Mouse (Mus musculus): ENCODE measurements at regions not wholly inside any gene's neighbourhood (a gene's known extent, or its start where the extent isn't known, plus 50 kb on each side); places are given as distances from the start of the nearest gene placed in this dataset.

GRCm38 (mm10) chr9:51518376-51518775 lies 189.7 kb upstream of the 1810046K07Rik start:
- Histone ChIP-seq H3K4me3 (ENCODE audit: insufficient read depth in 1 of 2, low read depth in 1 of 2, low read length in 2 of 2, poor library complexity in 1 of 2, severe bottlenecking in 1 of 2) (no peak overlapping the region), H3K9ac (ENCODE audit: insufficient read depth, low read depth, low read length, poor library complexity, severe bottlenecking) (no peak overlapping the region), H3K9me3 (ENCODE audit: control insufficient read depth, insufficient read depth, low read depth, low read length) (no peaks in the 10 kb centered on the region), H3K27ac (ENCODE audit: insufficient read depth, low read depth, low read length, poor library complexity, severe bottlenecking) (no peak overlapping the region), H3K4me1 (ENCODE audit: control insufficient read depth in 2 of 2, insufficient read depth in 2 of 2, low read length in 2 of 2, poor library complexity in 1 of 2) (no peaks in the 10 kb centered on the region), H3K36me3 (ENCODE audit: control insufficient read depth, insufficient read depth, low read length, poor library complexity, severe bottlenecking) (no peaks in the 10 kb centered on the region)
- no peak for DNase-seq (ENCODE audit: low read depth, low spot score)
- in situ Hi-C loops (cut with MboI; ENCODE audit: low sequenced_read_pairs in 2 of 2, unreplicated experiment in 2 of 2), result no loop called here
- TF ChIP-seq MAFK (IDR thresholded peaks at IDR 0.05; ENCODE audit: insufficient read depth, low read depth, low read length) (no peak), ZC3H11A (IDR thresholded peaks at IDR 0.05; ENCODE audit: borderline replicate concordance, low read depth, low read length) (no peak), CHD2 (IDR thresholded peaks at IDR 0.05; ENCODE audit: low read depth, low read length) (no peak), ZNF384 (IDR thresholded peaks at IDR 0.05; ENCODE audit: low read depth, low read length) (no peak), HCFC1 (IDR thresholded peaks at IDR 0.05; ENCODE audit: borderline replicate concordance, insufficient read depth, low read length) (no peak)

GRCm38 (mm10) chr9:51523471-51523870 lies 194.8 kb upstream of the 1810046K07Rik start:
- H3K27ac ChIP-seq (ENCODE audit: insufficient read depth, low read depth, low read length, poor library complexity, severe bottlenecking), result no peak overlapping the region
- in situ Hi-C loops (cut with MboI; ENCODE audit: low sequenced_read_pairs in 2 of 2, unreplicated experiment in 2 of 2), result no loop called here
- H3K9ac ChIP-seq (ENCODE audit: insufficient read depth, low read depth, low read length, poor library complexity, severe bottlenecking), result no peak overlapping the region
- no peaks in the 10 kb centered on the region for H3K36me3 ChIP-seq (ENCODE audit: control insufficient read depth, insufficient read depth, low read length, poor library complexity, severe bottlenecking)
- TF ChIP-seq ZC3H11A (IDR thresholded peaks at IDR 0.05; ENCODE audit: borderline replicate concordance, low read depth, low read length), result no peak
- no peak for TF ChIP-seq CHD2 (IDR thresholded peaks at IDR 0.05; ENCODE audit: low read depth, low read length)
- no peak for TF ChIP-seq MAFK (IDR thresholded peaks at IDR 0.05; ENCODE audit: insufficient read depth, low read depth, low read length)
- no peak for TF ChIP-seq ZNF384 (IDR thresholded peaks at IDR 0.05; ENCODE audit: low read depth, low read length)
- no peak for TF ChIP-seq HCFC1 (IDR thresholded peaks at IDR 0.05; ENCODE audit: borderline replicate concordance, insufficient read depth, low read length)
- H3K9me3 ChIP-seq (ENCODE audit: control insufficient read depth, insufficient read depth, low read depth, low read length), result no peaks in the 10 kb centered on the region
- no peaks in the 10 kb centered on the region for H3K4me1 ChIP-seq (ENCODE audit: control insufficient read depth in 2 of 2, insufficient read depth in 2 of 2, low read length in 2 of 2, poor library complexity in 1 of 2)
- H3K4me3 ChIP-seq (ENCODE audit: insufficient read depth in 1 of 2, low read depth in 1 of 2, low read length in 2 of 2, poor library complexity in 1 of 2, severe bottlenecking in 1 of 2), result no peak overlapping the region
- no peak for DNase-seq (ENCODE audit: low read depth, low spot score)

DNA sequence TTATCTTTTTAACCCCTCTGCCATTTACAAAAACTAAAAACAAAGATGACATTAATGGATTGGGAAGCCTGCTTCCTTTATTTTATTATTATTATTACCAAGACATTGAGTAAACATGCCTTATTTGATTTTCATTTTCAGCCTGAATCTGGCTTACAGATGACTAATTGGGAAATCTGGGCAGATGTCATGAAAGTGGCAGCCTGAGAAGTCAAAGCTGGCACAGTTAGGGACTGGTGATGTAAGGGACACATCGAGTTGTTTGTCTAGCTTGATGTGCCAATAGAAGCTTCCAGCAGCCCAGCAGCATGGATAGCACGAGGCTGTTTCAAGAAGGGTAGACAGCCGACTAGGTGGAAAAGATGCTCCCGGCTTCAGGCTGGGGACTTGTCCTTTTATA lies 197.2 kb upstream of the 1810046K07Rik start:
- no peak for TF ChIP-seq HCFC1 (IDR thresholded peaks at IDR 0.05; ENCODE audit: borderline replicate concordance, insufficient read depth, low read length)
- no peak for TF ChIP-seq ZC3H11A (IDR thresholded peaks at IDR 0.05; ENCODE audit: borderline replicate concordance, low read depth, low read length)
- TF ChIP-seq ZNF384 (IDR thresholded peaks at IDR 0.05; ENCODE audit: low read depth, low read length), result no peak
- no peak for TF ChIP-seq MAFK (IDR thresholded peaks at IDR 0.05; ENCODE audit: insufficient read depth, low read depth, low read length)
- TF ChIP-seq CHD2 (IDR thresholded peaks at IDR 0.05; ENCODE audit: low read depth, low read length), result no peak
- Histone ChIP-seq H3K27ac (ENCODE audit: insufficient read depth, low read depth, low read length, poor library complexity, severe bottlenecking) (no peak overlapping the region), H3K4me1 (ENCODE audit: control insufficient read depth in 2 of 2, insufficient read depth in 2 of 2, low read length in 2 of 2, poor library complexity in 1 of 2) (no peaks in the 10 kb centered on the region), H3K4me3 (ENCODE audit: insufficient read depth in 1 of 2, low read depth in 1 of 2, low read length in 2 of 2, poor library complexity in 1 of 2, severe bottlenecking in 1 of 2) (no peak overlapping the region), H3K36me3 (ENCODE audit: control insufficient read depth, insufficient read depth, low read length, poor library complexity, severe bottlenecking) (no peaks in the 10 kb centered on the region), H3K9ac (ENCODE audit: insufficient read depth, low read depth, low read length, poor library complexity, severe bottlenecking) (no peak overlapping the region), H3K9me3 (ENCODE audit: control insufficient read depth, insufficient read depth, low read depth, low read length) (no peaks in the 10 kb centered on the region)
- DNase-seq (ENCODE audit: low read depth, low spot score), result no peak
- in situ Hi-C loops (cut with MboI; ENCODE audit: low sequenced_read_pairs in 2 of 2, unreplicated experiment in 2 of 2), result no loop called here

GRCm38 (mm10) chr9:51538894-51539293 lies 210.2 kb upstream of the 1810046K07Rik start:
- Histone ChIP-seq H3K9ac (ENCODE audit: insufficient read depth, low read depth, low read length, poor library complexity, severe bottlenecking) (no peak overlapping the region), H3K4me3 (ENCODE audit: insufficient read depth in 1 of 2, low read depth in 1 of 2, low read length in 2 of 2, poor library complexity in 1 of 2, severe bottlenecking in 1 of 2) (no peak overlapping the region), H3K27ac (ENCODE audit: insufficient read depth, low read depth, low read length, poor library complexity, severe bottlenecking) (no peak overlapping the region), H3K4me1 (ENCODE audit: control insufficient read depth in 2 of 2, insufficient read depth in 2 of 2, low read length in 2 of 2, poor library complexity in 1 of 2) (no peaks in the 10 kb centered on the region), H3K9me3 (ENCODE audit: control insufficient read depth, insufficient read depth, low read depth, low read length) (no peaks in the 10 kb centered on the region), H3K36me3 (ENCODE audit: control insufficient read depth, insufficient read depth, low read length, poor library complexity, severe bottlenecking) (no peaks in the 10 kb centered on the region)
- in situ Hi-C loops (cut with MboI; ENCODE audit: low sequenced_read_pairs in 2 of 2, unreplicated experiment in 2 of 2), result no loop called here
- no peak for DNase-seq (ENCODE audit: low read depth, low spot score)
- TF ChIP-seq HCFC1 (IDR thresholded peaks at IDR 0.05; ENCODE audit: borderline replicate concordance, insufficient read depth, low read length), result no peak
- TF ChIP-seq MAFK (IDR thresholded peaks at IDR 0.05; ENCODE audit: insufficient read depth, low read depth, low read length), result no peak
- no peak for TF ChIP-seq ZNF384 (IDR thresholded peaks at IDR 0.05; ENCODE audit: low read depth, low read length)
- TF ChIP-seq CHD2 (IDR thresholded peaks at IDR 0.05; ENCODE audit: low read depth, low read length), result no peak
- TF ChIP-seq ZC3H11A (IDR thresholded peaks at IDR 0.05; ENCODE audit: borderline replicate concordance, low read depth, low read length), result no peak

- no peaks in the 10 kb centered on the region for H3K4me1 ChIP-seq (ENCODE audit: control insufficient read depth in 2 of 2, insufficient read depth in 2 of 2, low read length in 2 of 2, poor library complexity in 1 of 2)
- no peaks in the 10 kb centered on the region for H3K9me3 ChIP-seq (ENCODE audit: control insufficient read depth, insufficient read depth, low read depth, low read length)
- no peak overlapping the region for H3K4me3 ChIP-seq (ENCODE audit: insufficient read depth in 1 of 2, low read depth in 1 of 2, low read length in 2 of 2, poor library complexity in 1 of 2, severe bottlenecking in 1 of 2)
- no peak for DNase-seq (ENCODE audit: low read depth, low spot score)
- no peaks in the 10 kb centered on the region for H3K36me3 ChIP-seq (ENCODE audit: control insufficient read depth, insufficient read depth, low read length, poor library complexity, severe bottlenecking)
- H3K27ac ChIP-seq (ENCODE audit: insufficient read depth, low read depth, low read length, poor library complexity, severe bottlenecking), result no peak overlapping the region
- in situ Hi-C loops (cut with MboI; ENCODE audit: low sequenced_read_pairs in 2 of 2, unreplicated experiment in 2 of 2), result no loop called here
- H3K9ac ChIP-seq (ENCODE audit: insufficient read depth, low read depth, low read length, poor library complexity, severe bottlenecking), result no peak overlapping the region
- no peak for TF ChIP-seq MAFK (IDR thresholded peaks at IDR 0.05; ENCODE audit: insufficient read depth, low read depth, low read length)
- no peak for TF ChIP-seq HCFC1 (IDR thresholded peaks at IDR 0.05; ENCODE audit: borderline replicate concordance, insufficient read depth, low read length)
- no peak for TF ChIP-seq CHD2 (IDR thresholded peaks at IDR 0.05; ENCODE audit: low read depth, low read length)
- TF ChIP-seq ZNF384 (IDR thresholded peaks at IDR 0.05; ENCODE audit: low read depth, low read length), result no peak
- no peak for TF ChIP-seq ZC3H11A (IDR thresholded peaks at IDR 0.05; ENCODE audit: borderline replicate concordance, low read depth, low read length)
Measured at GRCm38 (mm10) chr9:51541940-51542339, 213.2 kb upstream of the 1810046K07Rik start.
